Mouse (Mus musculus): ENCODE results near the gene Slc25a20. TPM values are rescaled to one million over a fixed set of nuclear protein-coding genes. Genes with fewer than 3 reads are reported as not detected.

Slc25a20 gene
- total and polyA plus RNA-seq, 3 experiments = 122 to 203 (median 190) TPM

DNA sequence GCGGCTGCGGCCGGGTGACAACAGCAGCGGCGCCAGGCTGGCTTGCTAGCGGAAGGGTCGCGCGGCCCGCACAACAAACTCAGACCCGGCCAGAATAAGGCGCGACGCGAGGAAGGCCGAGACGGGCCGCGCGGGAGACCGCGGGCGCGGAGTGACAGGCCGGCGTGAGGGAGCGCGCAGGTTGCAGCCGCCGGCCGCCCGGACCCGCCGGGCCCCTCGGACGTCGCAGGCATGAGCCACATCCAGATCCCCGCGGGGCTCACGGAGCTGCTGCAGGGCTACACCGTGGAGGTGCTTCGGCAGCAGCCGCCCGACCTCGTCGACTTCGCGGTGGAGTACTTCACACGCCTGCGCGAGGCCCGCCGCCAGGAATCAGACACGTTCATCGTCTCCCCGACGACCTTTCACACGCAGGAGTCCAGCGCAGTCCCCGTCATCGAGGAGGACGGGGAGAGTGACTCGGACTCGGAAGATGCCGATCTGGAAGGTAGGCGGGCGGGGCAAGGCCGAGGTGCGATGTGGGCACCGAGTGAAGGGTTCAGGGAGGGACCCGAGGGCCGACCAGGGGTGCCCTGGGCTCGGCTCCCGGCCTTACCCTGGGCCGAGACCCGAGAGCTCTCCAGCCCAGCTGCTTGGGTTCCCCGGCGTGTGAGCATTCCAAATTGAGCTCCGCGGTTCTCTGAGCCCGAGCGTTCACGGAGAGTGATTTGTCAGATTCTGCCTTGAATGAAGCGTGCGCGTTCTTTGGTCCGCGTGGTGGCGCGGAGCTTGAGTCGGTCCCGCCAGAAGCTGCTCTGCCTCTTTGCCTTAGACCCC, 30.5 kb downstream of the Slc25a20 start:
- TF ChIP-seq CTCF (IDR thresholded peaks at IDR 0.05) (peak; percentile 39), POLR2A (IDR thresholded peaks at IDR 0.05; ENCODE audit: insufficient read depth, low read depth, low read length) (no peak)
- peaks cover 5% of the 10 kb centered on the region; the same call in 1 of the 2 replicates for H3K4me1 ChIP-seq (ENCODE audit: control insufficient read depth, insufficient read depth, low read length)
- intact Hi-C loops (cut with DNase I) = loop anchor here (5.0 kb wide), 1 partner anchor 45 kb away; the partner anchor contains the start of gene Arih2
- peak overlapping the region; percentile 66 for H3K27ac ChIP-seq
- peaks cover 2% of the 10 kb centered on the region; the same call in 1 of the 2 replicates for H3K36me3 ChIP-seq (ENCODE audit: control insufficient read depth, insufficient read depth, low read length)
- under 1% methylated on average over 92 of the region's 92 CpGs for WGBS
- peak overlapping the region; percentile 93 for H3K4me3 ChIP-seq
- no peaks in the 10 kb centered on the region; the same call in 1 of the 2 replicates for H3K79me2 ChIP-seq (replicated peaks; ENCODE audit: control insufficient read depth, insufficient read depth, low read length)
- no peaks in the 10 kb centered on the region for H3K27me3 ChIP-seq (ENCODE audit: control insufficient read depth, insufficient read depth, low read length)
- peak; percentile 67 to 77 for DNase-seq
- H3K9ac ChIP-seq (ENCODE audit: low read depth, low read length) = peak overlapping the region; percentile 93

DNA sequence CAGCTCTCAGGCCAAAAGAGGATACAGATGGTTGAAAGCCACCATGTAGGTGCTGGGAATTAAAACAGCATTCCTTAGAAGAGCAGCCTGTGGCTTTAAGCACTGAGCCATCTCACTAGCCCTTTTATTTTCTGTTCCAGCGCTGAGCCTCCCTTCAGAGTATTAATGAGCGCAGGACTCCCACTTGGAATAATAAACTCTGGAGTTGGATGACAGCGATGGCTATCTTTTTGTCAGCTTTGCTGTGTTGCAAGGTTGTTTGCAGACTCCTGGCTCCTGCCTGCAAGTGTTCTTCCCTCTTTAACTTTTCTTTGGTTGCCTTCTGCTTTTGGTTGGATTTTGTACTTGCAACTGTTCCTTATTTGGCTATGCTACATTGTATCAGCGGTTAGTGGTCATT, 32.1 kb downstream of the Slc25a20 start:
- DNase-seq = no peak
- Histone ChIP-seq H3K36me3 (ENCODE audit: control insufficient read depth, insufficient read depth, low read length) (peaks cover 2% of the 10 kb centered on the region; the same call in 1 of the 2 replicates), H3K79me2 (replicated peaks; ENCODE audit: control insufficient read depth, insufficient read depth, low read length) (peaks cover 3% of the 10 kb centered on the region), H3K4me1 (ENCODE audit: control insufficient read depth, insufficient read depth, low read length) (peaks cover 5% of the 10 kb centered on the region; the same call in 1 of the 2 replicates), H3K27me3 (ENCODE audit: control insufficient read depth, insufficient read depth, low read length) (no peaks in the 10 kb centered on the region), H3K27ac (no peak overlapping the region), H3K9ac (ENCODE audit: low read depth, low read length) (no peak overlapping the region), H3K4me3 (no peak overlapping the region; the same call in 1 of the 2 replicates)
- TF ChIP-seq POLR2A (IDR thresholded peaks at IDR 0.05; ENCODE audit: insufficient read depth, low read depth, low read length) = no peak
- no peak for TF ChIP-seq EP300 (IDR thresholded peaks at IDR 0.05; ENCODE audit: insufficient read depth, low read depth, low read length)
- no peak for TF ChIP-seq CTCF (IDR thresholded peaks at IDR 0.05)
- WGBS = 86% methylated on average over 4 of the region's 4 CpGs
- intact Hi-C loops (cut with DNase I) = loop anchor here (5.0 kb wide), 1 partner anchor 47 kb away; the partner anchor contains the start of gene Arih2

DNA sequence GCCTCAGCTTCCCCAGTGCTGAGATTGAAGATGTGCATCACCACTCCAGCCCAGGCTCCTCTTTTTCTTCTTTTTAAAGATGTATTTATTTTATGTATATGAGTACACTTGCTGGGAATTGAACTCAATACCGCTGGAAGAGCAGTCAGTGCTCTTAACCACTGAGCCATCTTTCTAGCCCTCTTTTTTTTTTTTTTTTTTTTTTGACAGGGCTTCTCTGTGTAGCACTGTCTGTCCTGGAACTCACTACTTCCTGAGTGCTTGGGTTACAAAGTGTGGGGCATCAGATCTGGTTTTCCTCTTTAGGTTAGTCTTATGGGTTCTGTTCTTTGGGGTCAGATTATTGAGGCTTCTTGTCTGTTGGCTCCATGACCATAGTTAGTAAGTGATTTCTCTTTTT, 32.6 kb downstream of the Slc25a20 start:
- no peak for TF ChIP-seq POLR2A (IDR thresholded peaks at IDR 0.05; ENCODE audit: insufficient read depth, low read depth, low read length)
- no peak for TF ChIP-seq EP300 (IDR thresholded peaks at IDR 0.05; ENCODE audit: insufficient read depth, low read depth, low read length)
- no peak for TF ChIP-seq CTCF (IDR thresholded peaks at IDR 0.05)
- Histone ChIP-seq H3K4me3 (no peak overlapping the region), H3K4me1 (ENCODE audit: control insufficient read depth, insufficient read depth, low read length) (peaks cover 5% of the 10 kb centered on the region; the same call in 1 of the 2 replicates), H3K27ac (no peak overlapping the region), H3K36me3 (ENCODE audit: control insufficient read depth, insufficient read depth, low read length) (peaks cover 2% of the 10 kb centered on the region; the same call in 1 of the 2 replicates), H3K79me2 (replicated peaks; ENCODE audit: control insufficient read depth, insufficient read depth, low read length) (peaks cover 3% of the 10 kb centered on the region), H3K9ac (ENCODE audit: low read depth, low read length) (no peak overlapping the region), H3K27me3 (ENCODE audit: control insufficient read depth, insufficient read depth, low read length) (no peaks in the 10 kb centered on the region)
- 81% methylated on average over 1 of the region's 1 CpGs for WGBS
- DNase-seq = no peak
- intact Hi-C loops (cut with DNase I) = loop anchor here (5.0 kb wide), 1 partner anchor 47 kb away; the partner anchor contains the start of gene Arih2

DNA sequence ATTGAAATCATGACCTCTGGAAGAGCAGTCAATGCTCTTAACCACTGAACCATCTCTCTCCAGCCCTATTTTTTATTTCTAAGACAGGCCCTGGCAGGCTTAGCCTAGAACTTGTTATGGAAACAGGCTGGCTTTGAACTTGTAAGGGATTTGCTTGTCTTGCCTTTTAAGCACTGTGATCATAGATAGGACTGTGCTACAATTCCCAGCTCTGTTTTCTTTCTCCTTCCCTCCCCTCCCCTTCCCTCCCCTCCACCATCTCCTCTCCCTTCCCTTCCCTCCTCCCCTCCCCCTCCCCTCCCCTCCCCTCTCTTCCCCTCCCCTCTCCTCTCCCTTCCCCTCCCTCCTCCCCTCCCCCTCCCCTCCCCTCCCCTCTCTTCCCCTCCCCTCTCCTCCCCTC, 40.6 kb downstream of the Slc25a20 start:
- Histone ChIP-seq H3K4me1 (ENCODE audit: control insufficient read depth, insufficient read depth, low read length) (peaks cover 9% of the 10 kb centered on the region), H3K4me3 (no peak overlapping the region), H3K27me3 (ENCODE audit: control insufficient read depth, insufficient read depth, low read length) (no peaks in the 10 kb centered on the region), H3K36me3 (ENCODE audit: control insufficient read depth, insufficient read depth, low read length) (peaks cover 8% of the 10 kb centered on the region), H3K79me2 (replicated peaks; ENCODE audit: control insufficient read depth, insufficient read depth, low read length) (peaks cover 3% of the 10 kb centered on the region), H3K27ac (no peak overlapping the region), H3K9ac (ENCODE audit: low read depth, low read length) (no peak overlapping the region)
- DNase-seq = no peak
- TF ChIP-seq CTCF (IDR thresholded peaks at IDR 0.05) (no peak), EP300 (IDR thresholded peaks at IDR 0.05; ENCODE audit: insufficient read depth, low read depth, low read length) (no peak), POLR2A (IDR thresholded peaks at IDR 0.05; ENCODE audit: insufficient read depth, low read depth, low read length) (no peak)
- intact Hi-C loops (cut with DNase I) = no loop called here

DNA sequence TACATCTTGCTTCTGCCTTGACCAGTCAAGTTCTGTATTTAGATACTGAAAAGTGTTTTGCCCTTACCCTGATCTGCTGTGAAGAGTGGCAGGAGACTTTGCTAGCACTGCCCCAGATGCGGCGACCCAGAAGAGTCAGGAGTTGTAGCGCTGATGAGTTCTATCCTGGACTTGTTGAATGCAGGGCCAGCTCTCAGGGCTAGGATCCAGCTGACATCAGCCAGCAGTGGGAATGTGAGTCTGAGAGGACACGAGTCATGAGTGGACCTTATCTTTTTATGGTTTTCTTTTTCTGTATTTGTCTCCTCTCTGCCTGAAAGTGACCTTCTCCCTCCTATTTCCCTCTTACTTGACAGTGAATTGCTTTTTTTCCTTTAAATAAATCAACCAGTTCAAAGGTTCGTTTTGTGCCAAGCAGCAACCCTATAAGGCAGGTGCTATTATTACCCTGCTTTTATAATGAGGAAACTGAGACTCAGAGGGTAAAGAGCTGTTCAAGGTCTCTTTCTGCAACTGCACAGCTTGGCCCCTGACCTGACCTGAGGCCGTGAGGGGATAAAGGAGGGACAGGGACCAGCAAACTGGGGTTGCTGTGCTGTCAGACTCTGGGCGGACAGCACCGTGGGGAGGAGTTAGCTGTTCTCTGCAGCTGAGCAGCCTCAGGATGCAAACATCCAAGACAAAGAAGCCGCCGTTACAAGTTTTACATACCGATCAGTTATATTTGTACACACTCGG, 41.7 kb downstream of the Slc25a20 start:
- DNase-seq = peak; percentile 52 to 63
- intact Hi-C loops (cut with DNase I) = no loop called here
- peak overlapping the region; percentile 44; the same call in 1 of the 2 replicates for H3K9ac ChIP-seq (ENCODE audit: low read depth, low read length)
- no peak for TF ChIP-seq CTCF (IDR thresholded peaks at IDR 0.05)
- TF ChIP-seq POLR2A (IDR thresholded peaks at IDR 0.05; ENCODE audit: insufficient read depth, low read depth, low read length) = no peak
- TF ChIP-seq EP300 (IDR thresholded peaks at IDR 0.05; ENCODE audit: insufficient read depth, low read depth, low read length) = no peak
- H3K4me3 ChIP-seq = no peak overlapping the region
- H3K79me2 ChIP-seq (replicated peaks; ENCODE audit: control insufficient read depth, insufficient read depth, low read length) = no peaks in the 10 kb centered on the region; the same call in 1 of the 2 replicates
- H3K36me3 ChIP-seq (ENCODE audit: control insufficient read depth, insufficient read depth, low read length) = peaks cover 8% of the 10 kb centered on the region
- 19% methylated on average over 12 of the region's 12 CpGs for WGBS
- peaks cover 9% of the 10 kb centered on the region for H3K4me1 ChIP-seq (ENCODE audit: control insufficient read depth, insufficient read depth, low read length)
- no peaks in the 10 kb centered on the region for H3K27me3 ChIP-seq (ENCODE audit: control insufficient read depth, insufficient read depth, low read length)
- H3K27ac ChIP-seq = peak overlapping the region; percentile 73
